9 mouse cellular contexts compared by ENCODE assay signal in genomic region chr2:59541121-59541887, GRCm38 (mm10). TPM values are rescaled to one million over a fixed set of nuclear protein-coding genes. Genes with fewer than 3 reads are reported as not detected.
A peak's percentile ranks its signal among the peaks of the same experiment; 100 is the strongest.
DNase-seq lines count a peak whose midpoint lies in the region; ATAC-seq and TF ChIP-seq lines count a peak whose summit lies in the region.
"Had no signal": no experiment of that assay in that cellular context is flagged by ENCODE, and none has a peak within 500 bp of the region (broad histone marks: within the 10 kb centered on the region; RNA-seq: fewer than 3 reads in every experiment).

No protein-coding gene starts in this region.

- H3K27ac ChIP-seq in forebrain, embryonic 10.5 days: no peak overlapping the region; the same call in 1 of the 2 replicates
- H3K27ac ChIP-seq in layer of hippocampus, adult 2 months: peak overlapping the region; percentile 62; the same call in 1 of the 2 replicates
- H3K27ac ChIP-seq in lung, postnatal 0 days (ENCODE audit: low read length): no peak overlapping the region
- H3K27ac ChIP-seq: lung, embryonic 15.5 days had no signal

- no peaks in the 10 kb centered on the region for H3K9me3 ChIP-seq in G1E (replicated peaks)
- H3K9me3 ChIP-seq in forebrain, embryonic 10.5 days: no peaks in the 10 kb centered on the region
- no peaks in the 10 kb centered on the region for H3K9me3 ChIP-seq in lung, postnatal 0 days (ENCODE audit: low read length)
- H3K9me3 ChIP-seq: lung, embryonic 15.5 days had no signal

- no peak; the same call in 1 of the 2 replicates for TF ChIP-seq CTCF in G1E (IDR thresholded peaks at IDR 0.05; ENCODE audit: low read depth, low read length)
- peak; percentile 80 for TF ChIP-seq CTCF in layer of hippocampus, adult 2 months (conservative IDR thresholded peaks at IDR 0.05)
- peak; percentile 94 for TF ChIP-seq CTCF in lung, postnatal 0 days (IDR thresholded peaks at IDR 0.05)

- peak; percentile 12 for DNase-seq in G1E (ENCODE audit: low spot score)
- DNase-seq in brain, embryonic 18.5 days (ENCODE audit: low read depth, low spot score): peak; percentile 66
- DNase-seq in forebrain, embryonic 10.5 days (ENCODE audit: extremely low spot score, low spot score): peak; percentile 81
- peak; percentile 79 to 91 for DNase-seq in heart, postnatal 14 days
- peak; percentile 84 to 92 for DNase-seq in layer of hippocampus, adult 2 months (ENCODE audit: low spot score in 2 of 2)
- peak; percentile 92 for DNase-seq in lung, postnatal 0 days (ENCODE audit: low spot score)
- DNase-seq in retina, embryonic 14.5 days (ENCODE audit: low spot score): peak; percentile 95
- peak; percentile 52 for DNase-seq in urinary bladder, postnatal 10 days (ENCODE audit: low spot score)

- intact Hi-C loops in heart, postnatal 14 days (cut with DNase I): loop anchor here (1.0 to 5.0 kb wide), 2 partner anchors 71 to 204 kb away; partner anchors contain the start of gene Tanc1

- TF ChIP-seq EP300 in lung, postnatal 0 days (IDR thresholded peaks at IDR 0.05): no peak

- H3K4me2 ChIP-seq in lung, postnatal 0 days (replicated peaks; ENCODE audit: low read depth, low read length): no peak overlapping the region
- H3K4me2 ChIP-seq: lung, embryonic 15.5 days had no signal

- H3K4me3 ChIP-seq in G1E (ENCODE audit: low read depth, low read length): no peak overlapping the region
- H3K4me3 ChIP-seq in forebrain, embryonic 10.5 days: no peak overlapping the region
- H3K4me3 ChIP-seq in layer of hippocampus, adult 2 months: no peak overlapping the region
- H3K4me3 ChIP-seq in lung, postnatal 0 days (ENCODE audit: low read depth, low read length): no peak overlapping the region
- H3K4me3 ChIP-seq: lung, embryonic 15.5 days had no signal

- 25% methylated on average over 11 of the region's 11 CpGs for WGBS in forebrain, embryonic 10.5 days
- WGBS in lung, postnatal 0 days: 22% methylated on average over 11 of the region's 11 CpGs

- no peaks in the 10 kb centered on the region for H3K4me1 ChIP-seq in G1E (ENCODE audit: insufficient read depth, low read depth, low read length)
- peaks cover 57% of the 10 kb centered on the region for H3K4me1 ChIP-seq in forebrain, embryonic 10.5 days
- no peaks in the 10 kb centered on the region for H3K4me1 ChIP-seq in lung, postnatal 0 days (ENCODE audit: insufficient read depth, low read depth, low read length)

- H3K9ac ChIP-seq in lung, postnatal 0 days (replicated peaks; ENCODE audit: low read depth): no peak overlapping the region
- H3K9ac ChIP-seq: lung, embryonic 15.5 days had no signal

- peak; percentile 45; the same call in 1 of the 2 replicates for ATAC-seq in G1E (ENCODE audit: extremely low read depth, insufficient number of reproducible peaks, low FRiP score, poor library complexity, severe bottlenecking)
- ATAC-seq in lung, postnatal 0 days: peak; percentile 68

- H3K27me3 ChIP-seq in G1E (ENCODE audit: insufficient read depth, low read length): no peaks in the 10 kb centered on the region
- no peaks in the 10 kb centered on the region for H3K27me3 ChIP-seq in forebrain, embryonic 10.5 days (ENCODE audit: poor library complexity, severe bottlenecking)
- no peaks in the 10 kb centered on the region for H3K27me3 ChIP-seq in lung, postnatal 0 days (replicated peaks; ENCODE audit: insufficient read depth, low read length)
- H3K27me3 ChIP-seq: lung, embryonic 15.5 days had no signal

- no peaks in the 10 kb centered on the region for H3K36me3 ChIP-seq in G1E (replicated peaks)
- no peaks in the 10 kb centered on the region for H3K36me3 ChIP-seq in forebrain, embryonic 10.5 days (replicated peaks)
- H3K36me3 ChIP-seq in lung, postnatal 0 days (ENCODE audit: insufficient read depth, low read length): no peaks in the 10 kb centered on the region
- H3K36me3 ChIP-seq: lung, embryonic 15.5 days had no signal

RNA-seq across cellular contexts. Expression of gene Dapl1, which starts 56.9 kb away (rescaled TPM):
- total RNA-seq in G1E (2014; fragmentation: Nextera tagmentation): not detected in 2 replicates
- not detected in 2 replicates for total RNA-seq in G1E (2017)
- not detected in 2 replicates for polyA plus RNA-seq in G1E (2012)
- polyA plus RNA-seq in forebrain, embryonic 10.5 days (2016; fragmentation: Nextera tagmentation; extraction: Ambion mirVana): 1.2 and 1.9 TPM in 2 replicates
- total RNA-seq in heart, postnatal 14 days (2021): not detected
- not detected for total RNA-seq in layer of hippocampus, adult 2 months (2021)
- 1.8 and 2.3 TPM in 2 replicates for polyA plus RNA-seq in lung, postnatal 0 days (2015; fragmentation: Nextera tagmentation; extraction: Ambion mirVana)

Comparison
In these comparisons a context has a peak if more than half of its experiments do, and no peak if none do; other contexts are left out.
1. DNase-seq: peak in every context shown above with its lines; median percentile 95 in retina, embryonic 14.5 days; 92 in lung, postnatal 0 days; 88 in layer of hippocampus, adult 2 months; 85 in heart, postnatal 14 days; 81 in forebrain, embryonic 10.5 days; 66 in brain, embryonic 18.5 days; 52 in urinary bladder, postnatal 10 days; 12 in G1E.